Mouse (Mus musculus): Measurements from ENCODE around the gene Plch2. TPM values are rescaled to one million over a fixed set of nuclear protein-coding genes. Genes with fewer than 3 reads are reported as not detected.

Plch2 gene
- polyA plus RNA-seq, 2 experiments: 0.04 to 0.09 TPM

DNA sequence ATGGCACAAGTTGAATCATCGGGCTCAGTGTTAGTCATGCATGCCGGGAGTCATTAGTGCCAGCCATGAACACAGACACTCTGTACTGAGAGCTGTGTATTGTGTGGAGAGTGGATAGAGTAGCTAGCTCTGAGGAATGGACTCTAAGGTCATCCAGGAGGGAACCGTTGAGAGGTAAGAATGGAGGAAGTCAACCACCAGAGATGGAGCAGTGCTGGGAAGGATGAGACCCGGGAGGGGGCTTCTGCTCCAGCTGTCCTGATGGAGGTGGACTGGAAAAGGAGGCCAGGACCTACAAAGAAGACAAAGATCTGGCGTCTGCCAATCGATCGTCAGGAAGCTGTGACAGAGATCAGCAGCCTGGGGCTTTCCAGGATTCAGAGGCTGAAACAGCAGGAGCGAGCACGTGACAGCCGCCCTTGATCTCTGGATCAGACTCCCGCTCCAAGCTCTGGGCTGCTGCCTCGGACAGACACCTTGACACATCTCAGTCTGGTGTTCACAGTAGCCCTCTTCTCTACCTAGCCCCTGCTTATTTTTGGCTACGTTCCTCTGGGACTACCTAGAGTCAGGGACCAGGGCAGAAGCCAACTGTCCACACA lies 123.2 kb downstream of the Plch2 start:
- H3K9ac ChIP-seq (replicated peaks): no peak overlapping the region
- no peaks in the 10 kb centered on the region for H3K36me3 ChIP-seq (replicated peaks; ENCODE audit: control insufficient read depth, insufficient read depth, low read depth)
- DNase-seq (ENCODE audit: low read depth in 3 of 3, low spot score in 3 of 3) (no peak), ATAC-seq (ENCODE audit: insufficient read depth) (no peak)
- H3K4me3 ChIP-seq (ENCODE audit: insufficient read depth in 1 of 2, low read depth in 2 of 2, low read length in 2 of 2): no peak overlapping the region
- TF ChIP-seq EP300 (IDR thresholded peaks at IDR 0.05; ENCODE audit: low read depth) (no peak), CTCF (IDR thresholded peaks at IDR 0.05; ENCODE audit: low read depth) (no peak)
- H3K27ac ChIP-seq: no peak overlapping the region
- H3K27me3 ChIP-seq (ENCODE audit: control insufficient read depth, insufficient read depth, low read length): no peaks in the 10 kb centered on the region
- WGBS (ENCODE audit: insufficient replicate concordance): 60% methylated on average over 13 of the region's 13 CpGs
- peaks cover 20% of the 10 kb centered on the region in 2 experiments for H3K4me1 ChIP-seq (replicated peaks; ENCODE audit: control insufficient read depth in 2 of 2, insufficient read depth in 2 of 2, low read length in 1 of 2)
- no peak overlapping the region for H3K4me2 ChIP-seq (ENCODE audit: low read depth)
- no peaks in the 10 kb centered on the region for H3K9me3 ChIP-seq (ENCODE audit: control insufficient read depth, low read length)

Other genes with a start within 250 kb of the Plch2 start
- not detected in 2 replicates for gene Ttc34, start 219.3 kb downstream of the Plch2 start, polyA plus RNA-seq (2012; rRNA removed)
- 0.08 TPM in 1 of 2 replicates, not detected in the other for gene Ttc34, start 219.3 kb downstream of the Plch2 start, polyA plus RNA-seq (2014; fragmentation: Nextera tagmentation; extraction: Ambion mirVana)
- 2.1 and 2.4 TPM in 2 replicates for gene Mmel1, start 187.2 kb downstream of the Plch2 start, polyA plus RNA-seq (2012; rRNA removed)
- gene Mmel1, start 187.2 kb downstream of the Plch2 start, polyA plus RNA-seq (2014; fragmentation: Nextera tagmentation; extraction: Ambion mirVana): 2.7 and 2.9 TPM in 2 replicates
- 4.0 and 5.8 TPM in 2 replicates for gene Fam213b, start 157.6 kb downstream of the Plch2 start, polyA plus RNA-seq (2012; rRNA removed)
- 9.3 and 9.8 TPM in 2 replicates for gene Fam213b, start 157.6 kb downstream of the Plch2 start, polyA plus RNA-seq (2014; fragmentation: Nextera tagmentation; extraction: Ambion mirVana)
- gene Tnfrsf14, start 128.2 kb downstream of the Plch2 start, polyA plus RNA-seq (2012; rRNA removed): 122 and 308 TPM in 2 replicates
- 37.0 and 38.7 TPM in 2 replicates for gene Tnfrsf14, start 128.2 kb downstream of the Plch2 start, polyA plus RNA-seq (2014; fragmentation: Nextera tagmentation; extraction: Ambion mirVana)
- gene Hes5, start 95.9 kb downstream of the Plch2 start, polyA plus RNA-seq (2012; rRNA removed): 0.04 and 0.16 TPM in 2 replicates
- not detected in 2 replicates for gene Hes5, start 95.9 kb downstream of the Plch2 start, polyA plus RNA-seq (2014; fragmentation: Nextera tagmentation; extraction: Ambion mirVana)
- 27.9 and 32.5 TPM in 2 replicates for gene Pank4, start 92.7 kb downstream of the Plch2 start, polyA plus RNA-seq (2012; rRNA removed)
- gene Pank4, start 92.7 kb downstream of the Plch2 start, polyA plus RNA-seq (2014; fragmentation: Nextera tagmentation; extraction: Ambion mirVana): 19.5 and 21.6 TPM in 2 replicates
- gene Pex10, start 10.2 kb upstream of the Plch2 start, polyA plus RNA-seq (2012; rRNA removed): 6.8 and 7.1 TPM in 2 replicates
- 1.7 and 2.6 TPM in 2 replicates for gene Pex10, start 10.2 kb upstream of the Plch2 start, polyA plus RNA-seq (2014; fragmentation: Nextera tagmentation; extraction: Ambion mirVana)
- 39.6 and 50.8 TPM in 2 replicates for gene Rer1, start 29.6 kb upstream of the Plch2 start, polyA plus RNA-seq (2012; rRNA removed)
- gene Rer1, start 29.6 kb upstream of the Plch2 start, polyA plus RNA-seq (2014; fragmentation: Nextera tagmentation; extraction: Ambion mirVana): 95.1 and 97.7 TPM in 2 replicates
- gene Morn1, start 29.8 kb upstream of the Plch2 start, polyA plus RNA-seq (2012; rRNA removed): 1.0 and 1.1 TPM in 2 replicates
- gene Morn1, start 29.8 kb upstream of the Plch2 start, polyA plus RNA-seq (2014; fragmentation: Nextera tagmentation; extraction: Ambion mirVana): 0.85 and 1.2 TPM in 2 replicates
- gene Ski, start 165.8 kb upstream of the Plch2 start, polyA plus RNA-seq (2012; rRNA removed): 4.3 and 4.5 TPM in 2 replicates
- gene Ski, start 165.8 kb upstream of the Plch2 start, polyA plus RNA-seq (2014; fragmentation: Nextera tagmentation; extraction: Ambion mirVana): 2.4 and 2.8 TPM in 2 replicates
- gene Faap20, start 193.0 kb upstream of the Plch2 start, polyA plus RNA-seq (2012; rRNA removed): 12.2 and 12.8 TPM in 2 replicates
- 14.8 and 20.5 TPM in 2 replicates for gene Faap20, start 193.0 kb upstream of the Plch2 start, polyA plus RNA-seq (2014; fragmentation: Nextera tagmentation; extraction: Ambion mirVana)

Data from liver, embryonic 14.5 days (tissue).